Mouse (Mus musculus) embryonic facial prominence, embryonic 14.5 days (tissue): Measurements from ENCODE around the gene Tmem97. TPM values are rescaled to one million over a fixed set of nuclear protein-coding genes. Genes with fewer than 3 reads are reported as not detected.
"Not testable (repeated sequence)": the region's sequence is repeated elsewhere in the genome, so short reads cannot be mapped to it uniquely, and the experiment has no call there.

ENCODE experiments used
- ATAC-seq: fragments of 200-750 bp; cut with Nextera tagmentation; 2 replicates; pipeline ENCODE4 v1.8.0; 2017; ENCODE audit warnings: low read depth, moderate number of reproducible peaks, moderate TSS enrichment
- DNase-seq: peaks from one replicate; pipeline ENCODE4 v3.0.0-alpha.2; 2015; ENCODE audit warnings: low spot score
- H3K27ac ChIP-seq: fragments of 300-500 bp; sonication (generic); replicated peaks from 2 replicates; pipeline ENCODE4 v1.5.1; 2014; ENCODE audit warnings: low read depth, mild to moderate bottlenecking, low read length, moderate library complexity
- H3K27me3 ChIP-seq: fragments of 300-500 bp; sonication (generic); replicated peaks from 2 replicates; pipeline ENCODE4 v1.6.1; 2014; ENCODE audit warnings: low read length; ENCODE audit not compliant: control insufficient read depth, insufficient read depth
- H3K36me3 ChIP-seq: fragments of 300-500 bp; sonication (generic); 2 replicates; pipeline ENCODE4 v1.6.1; 2014; ENCODE audit warnings: low read length, mixed read lengths; ENCODE audit not compliant: control insufficient read depth, insufficient read depth
- H3K4me1 ChIP-seq: fragments of 300-500 bp; sonication (generic); 2 replicates; pipeline ENCODE4 v1.6.1; 2014; ENCODE audit warnings: antibody characterized with exemption, low read length; ENCODE audit not compliant: control insufficient read depth, insufficient read depth
- H3K4me2 ChIP-seq: fragments of 300-500 bp; sonication (generic); 2 replicates; pipeline ENCODE4 v1.6.1; 2014; ENCODE audit warnings: low read depth, mild to moderate bottlenecking, low read length, moderate library complexity, mixed read lengths
- H3K4me3 ChIP-seq: fragments of 300-500 bp; sonication (generic); 2 replicates; pipeline ENCODE4 v1.5.1; 2014; ENCODE audit warnings: low read depth, mild to moderate bottlenecking, low read length
- H3K9ac ChIP-seq: fragments of 300-500 bp; sonication (generic); 2 replicates; pipeline ENCODE4 v1.6.1; 2014; ENCODE audit warnings: low read depth, mild to moderate bottlenecking, low read length, moderate library complexity, mixed read lengths
- H3K9me3 ChIP-seq: fragments of 300-500 bp; sonication (generic); 2 replicates; pipeline ENCODE4 v1.6.1; 2016; ENCODE audit warnings: low read length; ENCODE audit not compliant: control insufficient read depth
- WGBS: fragments of 180-500 bp; shearing (Covaris S2); extraction: QIAGEN DNeasy Blood & Tissue Kit; methylation state at CpG from one replicate; pipeline ENCODE4 v1.1.7; 2014; 5-methylcytosine and 5-hydroxymethylcytosine counted together
- polyA plus RNA-seq: library from polyadenylated mRNA; unstranded; fragments of >200 nt; fragmentation: Nextera tagmentation; extraction: Ambion mirVana; gene quantifications from 2 replicates; pipeline ENCODE4 v1.2.1, GENCODE M21; 2014

Tmem97 gene
- polyA plus RNA-seq, 1 experiment from 2014 or later: 86.9 TPM

- no peak for DNase-seq
- H3K4me1 ChIP-seq: no peaks in the 10 kb centered on the region
- no peak for ATAC-seq
- H3K4me3 ChIP-seq: no peak overlapping the region
- 98% methylated on average over 6 of the region's 6 CpGs for WGBS
- H3K27ac ChIP-seq: no peak overlapping the region
- H3K9me3 ChIP-seq: no peaks in the 10 kb centered on the region
- no peaks in the 10 kb centered on the region for H3K27me3 ChIP-seq
- H3K4me2 ChIP-seq: no peak overlapping the region
- no peak overlapping the region for H3K9ac ChIP-seq
- peaks cover 67% of the 10 kb centered on the region for H3K36me3 ChIP-seq
Measured at GRCm38 (mm10) chr11:78582848-78583247, 32.3 kb upstream of the Tmem97 start.

- Histone ChIP-seq H3K27me3 (no peaks in the 10 kb centered on the region), H3K4me2 (no peak overlapping the region), H3K9ac (no peak overlapping the region), H3K36me3 (peaks cover 45% of the 10 kb centered on the region), H3K9me3 (no peaks in the 10 kb centered on the region), H3K4me3 (no peak overlapping the region), H3K4me1 (no peaks in the 10 kb centered on the region), H3K27ac (no peak overlapping the region)
- WGBS: 66% methylated on average over 2 of the region's 2 CpGs
- DNase-seq: no peak
- ATAC-seq: no peak
Measured at GRCm38 (mm10) chr11:78574975-78575374, 24.4 kb upstream of the Tmem97 start.

DNA sequence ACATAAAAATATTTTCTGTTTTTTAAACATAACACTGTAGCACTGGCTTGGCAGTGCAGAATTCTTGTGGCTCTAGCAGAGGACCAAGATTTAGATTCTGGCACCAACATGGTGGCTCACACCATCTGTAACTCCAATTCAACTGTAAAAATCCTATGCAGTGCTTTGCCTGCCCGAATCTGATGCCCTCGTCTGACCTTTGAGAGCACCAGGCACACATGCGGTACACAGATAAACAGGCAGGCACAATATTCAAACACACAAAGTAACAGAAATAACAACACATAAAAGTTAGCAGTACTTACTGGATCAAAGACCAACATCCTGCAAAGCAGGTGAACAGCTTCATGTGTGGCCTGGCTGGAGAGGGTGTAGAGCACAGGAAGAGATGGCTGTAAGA lies 24.0 kb upstream of the Tmem97 start:
- DNase-seq: no peak
- H3K27me3 ChIP-seq: no peaks in the 10 kb centered on the region
- no peak overlapping the region for H3K9ac ChIP-seq
- 86% methylated on average over 3 of the region's 3 CpGs for WGBS
- no peak overlapping the region for H3K4me3 ChIP-seq
- no peaks in the 10 kb centered on the region for H3K9me3 ChIP-seq
- H3K4me1 ChIP-seq: no peaks in the 10 kb centered on the region
- H3K36me3 ChIP-seq: peaks cover 44% of the 10 kb centered on the region
- H3K27ac ChIP-seq: no peak overlapping the region
- H3K4me2 ChIP-seq: no peak overlapping the region
- no peak for ATAC-seq

- H3K9me3 ChIP-seq, H3K27me3 ChIP-seq, ATAC-seq, H3K4me1 ChIP-seq, H3K27ac ChIP-seq, H3K4me3 ChIP-seq, DNase-seq, H3K9ac ChIP-seq, H3K4me2 ChIP-seq: not testable (repeated sequence)
- H3K36me3 ChIP-seq: peaks cover 40% of the 10 kb centered on the region
- 99% methylated on average over 3 of the region's 4 CpGs for WGBS
Measured at GRCm38 (mm10) chr11:78574031-78574430, 23.5 kb upstream of the Tmem97 start.

DNA sequence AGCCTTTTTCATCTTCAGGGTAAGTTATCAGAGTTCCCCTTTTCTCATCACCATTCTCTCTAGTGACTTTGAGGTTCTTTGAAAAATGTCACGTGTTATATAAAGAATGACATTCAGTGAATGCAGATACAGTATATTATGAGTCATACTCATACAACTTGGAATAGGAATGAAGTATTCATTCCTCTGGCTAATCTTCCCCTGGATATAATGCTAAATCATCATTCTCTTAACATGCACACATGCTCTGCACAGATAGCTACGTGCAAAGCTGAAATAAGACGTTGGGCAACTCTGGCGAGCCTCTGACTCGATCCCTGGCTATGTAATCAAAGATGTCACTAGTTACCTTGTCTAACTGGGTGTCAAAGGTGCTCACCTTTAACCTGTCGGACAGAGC lies 21.3 kb upstream of the Tmem97 start:
- no peaks in the 10 kb centered on the region for H3K9me3 ChIP-seq
- 87% methylated on average over 6 of the region's 6 CpGs for WGBS
- no peak overlapping the region for H3K4me3 ChIP-seq
- peaks cover 32% of the 10 kb centered on the region for H3K36me3 ChIP-seq
- DNase-seq (no peak), ATAC-seq (no peak)
- H3K4me2 ChIP-seq: no peak overlapping the region
- H3K4me1 ChIP-seq: no peaks in the 10 kb centered on the region
- H3K27ac ChIP-seq: no peak overlapping the region
- H3K9ac ChIP-seq: no peak overlapping the region
- H3K27me3 ChIP-seq: no peaks in the 10 kb centered on the region

DNA sequence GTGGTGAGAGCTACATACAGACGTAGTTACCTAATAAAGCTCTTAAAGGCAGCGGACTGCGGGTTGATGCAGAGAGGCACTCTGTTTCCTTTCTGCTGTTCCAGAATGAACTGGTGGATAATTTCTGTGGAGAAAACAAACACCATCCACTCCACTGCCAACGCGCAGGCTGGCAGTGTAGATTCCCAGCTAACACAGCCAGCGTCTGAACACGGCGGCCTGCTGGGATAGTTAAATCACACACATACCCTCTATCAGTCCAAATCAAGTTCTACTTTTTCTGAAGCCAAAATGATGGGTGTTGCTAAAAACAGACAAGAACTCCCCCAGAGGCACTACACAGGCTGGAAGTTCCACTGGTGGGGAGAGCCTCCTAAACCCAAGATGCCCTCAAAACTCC lies 20.9 kb upstream of the Tmem97 start:
- Histone ChIP-seq H3K27me3 (no peaks in the 10 kb centered on the region), H3K4me1 (no peaks in the 10 kb centered on the region), H3K9ac (no peak overlapping the region), H3K4me3 (no peak overlapping the region), H3K9me3 (no peaks in the 10 kb centered on the region), H3K36me3 (peaks cover 29% of the 10 kb centered on the region), H3K27ac (no peak overlapping the region), H3K4me2 (no peak overlapping the region)
- DNase-seq (no peak), ATAC-seq (no peak)
- whole genome bisulfite sequencing: 87% methylated on average over 8 of the region's 8 CpGs

- Histone ChIP-seq H3K9ac (no peak overlapping the region), H3K27me3 (no peaks in the 10 kb centered on the region), H3K27ac (no peak overlapping the region), H3K36me3 (peaks cover 17% of the 10 kb centered on the region), H3K4me1 (no peaks in the 10 kb centered on the region), H3K4me2 (no peak overlapping the region), H3K4me3 (no peak overlapping the region), H3K9me3 (no peaks in the 10 kb centered on the region)
- 67% methylated on average over 3 of the region's 3 CpGs for WGBS
- ATAC-seq (no peak), DNase-seq (no peak)
Measured at GRCm38 (mm10) chr11:78569806-78570205, 19.2 kb upstream of the Tmem97 start.

GRCm38 (mm10) chr11:78568827-78569226 lies 18.2 kb upstream of the Tmem97 start:
- no peaks in the 10 kb centered on the region for H3K27me3 ChIP-seq
- no peaks in the 10 kb centered on the region for H3K9me3 ChIP-seq
- H3K4me1 ChIP-seq: no peaks in the 10 kb centered on the region
- H3K36me3 ChIP-seq: peaks cover 12% of the 10 kb centered on the region
- WGBS: 79% methylated on average over 10 of the region's 10 CpGs
- no peak overlapping the region for H3K4me3 ChIP-seq
- DNase-seq (no peak), ATAC-seq (no peak)
- no peak overlapping the region for H3K4me2 ChIP-seq
- H3K9ac ChIP-seq: no peak overlapping the region
- no peak overlapping the region for H3K27ac ChIP-seq

DNA sequence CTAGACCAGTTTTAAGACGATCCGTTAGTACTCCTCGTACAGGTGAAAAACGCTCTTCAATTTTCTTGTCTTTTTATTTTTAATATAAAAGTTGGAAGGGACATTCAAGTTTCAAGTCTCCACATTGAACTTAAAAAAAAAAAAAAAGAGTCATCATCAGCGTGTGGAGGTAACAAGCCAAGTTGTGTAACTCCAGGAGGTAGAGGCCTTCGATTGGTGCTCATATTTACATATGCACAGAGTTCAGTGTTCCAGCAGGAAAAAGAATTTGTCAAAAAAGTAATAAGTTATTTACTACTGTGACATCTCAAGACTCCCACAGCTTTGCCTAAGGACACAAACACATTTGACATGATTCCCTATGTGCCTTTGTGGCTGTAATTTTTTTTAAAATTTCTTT lies 17.0 kb upstream of the Tmem97 start:
- no peak for DNase-seq
- Histone ChIP-seq H3K27me3 (no peaks in the 10 kb centered on the region), H3K9ac (no peak overlapping the region), H3K4me2 (no peak overlapping the region), H3K27ac (no peak overlapping the region), H3K4me1 (no peaks in the 10 kb centered on the region), H3K36me3 (peaks cover 12% of the 10 kb centered on the region), H3K9me3 (no peaks in the 10 kb centered on the region), H3K4me3 (no peak overlapping the region)
- 90% methylated on average over 6 of the region's 6 CpGs for WGBS
- ATAC-seq: no peak
